Mouse (Mus musculus) C2C12 (cell line): Measurements from ENCODE around the gene Pmpca.

Source experiments
- CEBPB ChIP-seq: IDR thresholded peaks from one replicate; pipeline ENCODE4 v1.6.1; 2011; ENCODE audit warnings: low read depth, mild to moderate bottlenecking, control low read depth, moderate library complexity
- CTCF ChIP-seq: IDR thresholded peaks from one replicate; pipeline ENCODE4 v1.5.1; 2011; ENCODE audit not compliant: control insufficient read depth, insufficient read depth, insufficient read length
- FOSL1 ChIP-seq: IDR thresholded peaks from one replicate; pipeline ENCODE4 v1.8.0; 2011; ENCODE audit warnings: mild to moderate bottlenecking, low read length; ENCODE audit not compliant: poor library complexity, insufficient read depth, severe bottlenecking
- MAX ChIP-seq: IDR thresholded peaks from one replicate; pipeline ENCODE4 v1.6.1; 2011; ENCODE audit warnings: mild to moderate bottlenecking, control low read depth
- USF1 ChIP-seq: IDR thresholded peaks from one replicate; pipeline ENCODE4 v1.6.1; 2011; ENCODE audit warnings: low read depth, mild to moderate bottlenecking, control low read depth, moderate library complexity

- TF ChIP-seq USF1 (no peak), CTCF (no peak), CEBPB (no peak), MAX (no peak), FOSL1 (no peak)
These were observed 21.2 kb upstream of the Pmpca start for GRCm38 (mm10) chr2:26367911-26368310.
